Mouse (Mus musculus) kidney, adult 2 months (tissue): ENCODE measurements around the gene Acsbg2. TPM values are rescaled to one million over a fixed set of nuclear protein-coding genes. Genes with fewer than 3 reads are reported as not detected.
"Not testable (repeated sequence)": the region's sequence is repeated elsewhere in the genome, so short reads cannot be mapped to it uniquely, and the experiment has no call there.

Experiments
- DNase-seq: peaks from one replicate; pipeline ENCODE4 v3.0.0; 2021
- H3K27ac ChIP-seq: fragments of 200-500 bp; 2 replicates; pipeline ENCODE4 v1.5.1; 2012; ENCODE audit warnings: low read depth, low read length, control low read depth, inconsistent platforms; ENCODE audit not compliant: insufficient read depth
- H3K27me3 ChIP-seq: fragments of 200-500 bp; replicated peaks from 2 replicates; pipeline ENCODE4 v1.6.1; 2012; ENCODE audit warnings: mild to moderate bottlenecking, moderate library complexity, low read length, inconsistent platforms; ENCODE audit not compliant: control insufficient read depth, insufficient read depth
- H3K36me3 ChIP-seq: fragments of 200-500 bp; 2 replicates; pipeline ENCODE4 v1.6.1; 2012; ENCODE audit warnings: mild to moderate bottlenecking, moderate library complexity, low read length, inconsistent platforms; ENCODE audit not compliant: control insufficient read depth, insufficient read depth
- H3K4me1 ChIP-seq: fragments of 200-500 bp; 2 replicates; pipeline ENCODE4 v1.6.1; 2011; ENCODE audit warnings: low read length; ENCODE audit not compliant: control insufficient read depth, insufficient read depth
- H3K4me3 ChIP-seq: fragments of 200-500 bp; 2 replicates; pipeline ENCODE4 v1.5.1; 2011; ENCODE audit warnings: mild to moderate bottlenecking, low read depth, low read length, control low read depth; ENCODE audit not compliant: insufficient read depth
- CTCF ChIP-seq: fragments of 200-500 bp; conservative IDR thresholded peaks from 2 replicates; pipeline ENCODE4 v1.5.1; 2011; ENCODE audit warnings: low read depth, mild to moderate bottlenecking, control low read depth, low read length, moderate library complexity, mixed read lengths; ENCODE audit not compliant: insufficient read depth, insufficient read length
- POLR2A ChIP-seq: fragments of 200-500 bp; IDR thresholded peaks from one replicate; pipeline ENCODE4 v1.6.1; 2011; ENCODE audit warnings: low read depth, low read length, control low read depth
- WGBS: fragments of 180-500 bp; shearing (Covaris S2); methylation state at CpG from one replicate; pipeline ENCODE4 v1.1.7; 2018; 5-methylcytosine and 5-hydroxymethylcytosine counted together
- polyA plus RNA-seq: library from polyadenylated mRNA; depleted of rRNA; stranded (reverse); fragments of >200 nt; gene quantifications from 2 replicates; pipeline ENCODE4 v1.2.3, GENCODE M21; 2012; rRNA removed

Gene Acsbg2
- polyA plus RNA-seq, result 0.05 TPM in 2 replicates

GRCm38 (mm10) chr17:56874237-56874636 lies at the start of gene Acsbg2:
Gene Acsbg2, minus strand, starts transcription at chr17:56874447.
- Histone ChIP-seq H3K27ac (no peak within 1 kb of the TSS), H3K27me3 (no peaks in the 10 kb centered on the region), H3K4me1 (no peaks in the 10 kb centered on the region), H3K36me3 (no peaks in the 10 kb centered on the region), H3K4me3 (no peak within 1 kb of the TSS)
- TF ChIP-seq POLR2A (no peak), CTCF (no peak)
- DNase-seq, result no peak
- WGBS, result 94% methylated on average over 2 of the region's 2 CpGs

- no peak overlapping the region for H3K27ac ChIP-seq
- TF ChIP-seq POLR2A (no peak), CTCF (no peak)
- 76% methylated on average over 3 of the region's 3 CpGs for WGBS
- H3K27me3 ChIP-seq, result no peaks in the 10 kb centered on the region
- H3K4me1 ChIP-seq, result no peaks in the 10 kb centered on the region
- H3K36me3 ChIP-seq, result no peaks in the 10 kb centered on the region
- no peak for DNase-seq
- H3K4me3 ChIP-seq, result no peak overlapping the region
Observed at GRCm38 (mm10) chr17:56919725-56920124, 45.5 kb upstream of the Acsbg2 start.

GRCm38 (mm10) chr17:56917166-56917565 lies 42.9 kb upstream of the Acsbg2 start:
- no peaks in the 10 kb centered on the region for H3K4me1 ChIP-seq
- no peak for TF ChIP-seq POLR2A
- no peaks in the 10 kb centered on the region for H3K27me3 ChIP-seq
- H3K36me3 ChIP-seq, result no peaks in the 10 kb centered on the region
- WGBS, result 95% methylated on average over 2 of the region's 2 CpGs
- H3K4me3 ChIP-seq, result no peak overlapping the region
- no peak for DNase-seq
- no peak overlapping the region for H3K27ac ChIP-seq

GRCm38 (mm10) chr17:56913444-56913843 lies 39.2 kb upstream of the Acsbg2 start:
- no peak for DNase-seq
- Histone ChIP-seq H3K4me1 (no peaks in the 10 kb centered on the region), H3K27me3 (no peaks in the 10 kb centered on the region), H3K36me3 (no peaks in the 10 kb centered on the region), H3K4me3 (no peak overlapping the region), H3K27ac (no peak overlapping the region)
- TF ChIP-seq POLR2A (no peak), CTCF (no peak)

- no peak for TF ChIP-seq CTCF
- TF ChIP-seq POLR2A, result no peak
- no peaks in the 10 kb centered on the region for H3K36me3 ChIP-seq
- WGBS, result 94% methylated on average over 3 of the region's 3 CpGs
- no peaks in the 10 kb centered on the region for H3K4me1 ChIP-seq
- H3K27me3 ChIP-seq, result no peaks in the 10 kb centered on the region
- DNase-seq, result no peak
- no peak overlapping the region for H3K27ac ChIP-seq
- no peak overlapping the region for H3K4me3 ChIP-seq
Observed at GRCm38 (mm10) chr17:56913023-56913422, 38.8 kb upstream of the Acsbg2 start.

- 89% methylated on average over 2 of the region's 2 CpGs for WGBS
- H3K4me3 ChIP-seq, H3K27me3 ChIP-seq, DNase-seq, H3K4me1 ChIP-seq, H3K27ac ChIP-seq, H3K36me3 ChIP-seq: not testable (repeated sequence)
Observed at GRCm38 (mm10) chr17:56909764-56910163, 35.5 kb upstream of the Acsbg2 start.

GRCm38 (mm10) chr17:56907887-56908286 lies 33.6 kb upstream of the Acsbg2 start:
- Histone ChIP-seq H3K4me1 (no peaks in the 10 kb centered on the region), H3K4me3 (no peak overlapping the region), H3K27me3 (no peaks in the 10 kb centered on the region), H3K27ac (peak overlapping the region; percentile 41; the same call in 1 of the 2 replicates), H3K36me3 (no peaks in the 10 kb centered on the region)
- TF ChIP-seq POLR2A, result no peak
- no peak for TF ChIP-seq CTCF
- peak; percentile 18 for DNase-seq
- WGBS, result 55% methylated on average over 9 of the region's 9 CpGs

- WGBS, result 66% methylated on average over 5 of the region's 5 CpGs
- Histone ChIP-seq H3K4me1 (no peaks in the 10 kb centered on the region), H3K36me3 (no peaks in the 10 kb centered on the region), H3K4me3 (no peak overlapping the region), H3K27me3 (no peaks in the 10 kb centered on the region), H3K27ac (peak overlapping the region; percentile 49; the same call in 1 of the 2 replicates)
- no peak for TF ChIP-seq POLR2A
- TF ChIP-seq CTCF, result no peak
- peak; percentile 82 for DNase-seq
Observed at GRCm38 (mm10) chr17:56907096-56907495, 32.8 kb upstream of the Acsbg2 start.
